Mouse (Mus musculus) intestine, embryonic 15.5 days (tissue): ENCODE data around the gene Nrf1. TPM values are rescaled to one million over a fixed set of nuclear protein-coding genes. Genes with fewer than 3 reads are reported as not detected.
A peak's percentile ranks its signal among the peaks of the same experiment; 100 is the strongest.

Experiments
- ATAC-seq: fragments of 200-750 bp; cut with Nextera tagmentation; 2 replicates; pipeline ENCODE4 v1.8.0; 2017; ENCODE audit warnings: moderate TSS enrichment, moderate library complexity
- H3K27ac ChIP-seq: fragments of 300-500 bp; sonication (generic); 2 replicates; pipeline ENCODE4 v1.5.1; 2015; ENCODE audit warnings: mild to moderate bottlenecking, inconsistent platforms
- H3K27me3 ChIP-seq: fragments of 300-500 bp; sonication (generic); replicated peaks from 2 replicates; pipeline ENCODE4 v1.6.1; 2015; ENCODE audit warnings: inconsistent platforms
- H3K36me3 ChIP-seq: fragments of 300-500 bp; sonication (generic); 2 replicates; pipeline ENCODE4 v1.6.1; 2015; ENCODE audit warnings: inconsistent platforms
- H3K4me1 ChIP-seq: fragments of 300-500 bp; sonication (generic); replicated peaks from 2 replicates; pipeline ENCODE4 v1.6.1; 2015; ENCODE audit warnings: inconsistent platforms
- H3K4me2 ChIP-seq: fragments of 300-500 bp; sonication (generic); replicated peaks from 2 replicates; pipeline ENCODE4 v1.6.1; 2015; ENCODE audit warnings: mild to moderate bottlenecking, inconsistent platforms
- H3K4me3 ChIP-seq: fragments of 300-500 bp; sonication (generic); replicated peaks from 2 replicates; pipeline ENCODE4 v1.5.1; 2015; ENCODE audit warnings: inconsistent platforms
- H3K9ac ChIP-seq: fragments of 300-500 bp; sonication (generic); 2 replicates; pipeline ENCODE4 v1.6.1; 2015; ENCODE audit warnings: inconsistent platforms
- H3K9me3 ChIP-seq: fragments of 300-500 bp; sonication (generic); 2 replicates; pipeline ENCODE4 v1.6.1; 2016; ENCODE audit warnings: inconsistent platforms
- WGBS: fragments of 180-500 bp; shearing (Covaris S2); methylation state at CpG from one replicate; pipeline ENCODE4 v1.1.7; 2015; 5-methylcytosine and 5-hydroxymethylcytosine counted together
- polyA plus RNA-seq: library from polyadenylated mRNA; unstranded; fragments of >200 nt; fragmentation: Nextera tagmentation; extraction: Ambion mirVana; gene quantifications from 2 replicates; pipeline ENCODE4 v1.2.1, GENCODE M21; 2015

Gene Nrf1
- polyA plus RNA-seq, 1 experiment from 2014 or later, result 40.9 TPM

GRCm38 (mm10) chr6:30153733-30154415 lies 106.1 kb downstream of the Nrf1 start:
- H3K4me1 ChIP-seq, result no peaks in the 10 kb centered on the region
- H3K27me3 ChIP-seq, result no peaks in the 10 kb centered on the region
- no peak overlapping the region for H3K4me2 ChIP-seq
- no peak overlapping the region for H3K4me3 ChIP-seq
- H3K36me3 ChIP-seq, result no peaks in the 10 kb centered on the region
- H3K27ac ChIP-seq, result no peak overlapping the region
- no peak for ATAC-seq
- no peak overlapping the region for H3K9ac ChIP-seq
- H3K9me3 ChIP-seq, result no peaks in the 10 kb centered on the region
- WGBS, result 91% methylated on average over 15 of the region's 15 CpGs

DNA sequence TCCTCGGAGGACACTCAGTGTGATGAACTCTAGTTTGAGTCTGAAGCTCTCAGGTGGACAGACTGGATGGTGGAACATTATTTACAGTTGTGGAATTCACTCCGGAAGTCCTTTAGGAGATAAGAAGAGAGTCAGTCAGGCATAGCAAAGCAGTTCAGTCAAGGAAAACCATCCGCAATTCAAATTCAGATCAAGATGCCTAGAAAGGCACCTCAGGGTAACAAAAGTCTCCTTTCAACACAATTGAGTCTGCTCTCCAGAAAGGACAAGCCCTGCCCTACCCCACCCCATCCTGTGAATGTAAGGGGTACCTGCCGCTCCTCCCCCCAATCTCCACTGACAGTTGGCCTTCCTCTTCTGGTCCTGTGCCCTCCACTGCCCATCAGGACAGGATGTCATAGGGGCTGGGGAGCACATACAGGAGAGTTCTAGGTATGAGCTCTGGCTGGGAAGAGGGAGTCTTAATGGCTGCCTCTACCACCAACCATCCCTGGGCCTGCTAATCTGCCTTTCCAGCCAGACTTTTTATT lies 111.8 kb downstream of the Nrf1 start:
- H3K9ac ChIP-seq, result no peak overlapping the region
- 75% methylated on average over 4 of the region's 4 CpGs for WGBS
- H3K4me2 ChIP-seq, result no peak overlapping the region
- H3K36me3 ChIP-seq, result no peaks in the 10 kb centered on the region
- no peaks in the 10 kb centered on the region for H3K27me3 ChIP-seq
- H3K27ac ChIP-seq, result no peak overlapping the region
- H3K9me3 ChIP-seq, result no peaks in the 10 kb centered on the region
- no peak for ATAC-seq
- no peak overlapping the region for H3K4me3 ChIP-seq
- 0 out of 2 replicates have a peak, but pooled peaks cover 3% of the 10 kb centered on the region for H3K4me1 ChIP-seq

DNA sequence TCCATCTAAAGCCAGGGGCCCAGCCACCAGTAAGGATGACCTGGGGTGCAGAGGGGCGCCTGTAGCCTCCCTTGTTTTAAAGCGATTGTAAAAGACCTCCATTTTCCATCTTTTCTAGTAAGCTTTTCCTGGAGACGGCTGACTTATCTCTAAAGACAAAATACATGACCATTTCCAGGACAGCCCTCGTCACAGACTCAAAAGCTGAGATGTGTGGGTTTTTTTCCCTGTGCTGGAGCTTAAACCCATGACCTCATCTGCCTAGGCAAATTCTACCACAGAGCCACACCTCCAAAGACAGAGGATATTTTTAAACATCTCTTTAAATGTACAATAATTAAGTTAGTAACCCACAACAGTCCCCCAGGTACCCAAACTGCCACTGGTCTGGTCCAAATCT lies 112.6 kb downstream of the Nrf1 start:
- 73% methylated on average over 4 of the region's 4 CpGs for WGBS

GRCm38 (mm10) chr6:30161618-30162017 lies 113.8 kb downstream of the Nrf1 start:
- Histone ChIP-seq H3K36me3 (no peaks in the 10 kb centered on the region), H3K9ac (no peak overlapping the region), H3K4me3 (no peak overlapping the region), H3K27me3 (no peaks in the 10 kb centered on the region), H3K4me2 (no peak overlapping the region), H3K27ac (no peak overlapping the region), H3K9me3 (no peaks in the 10 kb centered on the region), H3K4me1 (0 out of 2 replicates have a peak, but pooled peaks cover 3% of the 10 kb centered on the region)
- 72% methylated on average over 2 of the region's 2 CpGs for WGBS
- ATAC-seq, result no peak

More for the DNA sequence above, 112.6 kb downstream of the Nrf1 start:
- H3K27ac ChIP-seq, result no peak overlapping the region
- no peak overlapping the region for H3K4me2 ChIP-seq
- no peaks in the 10 kb centered on the region for H3K9me3 ChIP-seq
- no peaks in the 10 kb centered on the region for H3K27me3 ChIP-seq
- no peak for ATAC-seq
- 0 out of 2 replicates have a peak, but pooled peaks cover 3% of the 10 kb centered on the region for H3K4me1 ChIP-seq
- no peak overlapping the region for H3K9ac ChIP-seq
- H3K4me3 ChIP-seq, result no peak overlapping the region
- H3K36me3 ChIP-seq, result no peaks in the 10 kb centered on the region

GRCm38 (mm10) chr6:30162091-30162490 lies 114.3 kb downstream of the Nrf1 start:
- WGBS, result 41% methylated on average over 7 of the region's 7 CpGs
- ATAC-seq, result no peak

DNA sequence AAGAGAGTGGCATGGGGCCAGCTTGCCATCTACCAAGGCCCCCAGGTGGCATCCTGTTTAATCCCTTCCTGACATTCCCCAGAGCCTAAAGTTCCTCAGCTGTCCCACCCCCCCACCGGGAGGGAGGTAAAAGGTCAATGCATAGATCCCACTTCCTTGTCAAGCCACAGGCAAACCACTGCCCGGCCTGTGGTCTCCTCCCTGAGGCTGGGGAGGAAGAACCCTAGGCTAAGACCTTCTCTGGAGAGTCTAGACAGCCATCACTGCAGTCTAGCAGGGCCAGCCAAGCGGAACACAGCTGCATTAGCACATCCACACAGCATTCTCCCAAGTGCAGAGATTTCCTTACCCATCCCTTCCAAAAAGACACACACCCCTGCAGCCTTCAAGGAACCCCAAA lies 118.6 kb downstream of the Nrf1 start:
- WGBS, result 49% methylated on average over 3 of the region's 3 CpGs
- Histone ChIP-seq H3K36me3 (no peaks in the 10 kb centered on the region; the same call in 1 of the 2 replicates), H3K4me2 (no peak overlapping the region), H3K9me3 (no peaks in the 10 kb centered on the region), H3K4me1 (peaks cover 8% of the 10 kb centered on the region; the same call in 1 of the 2 replicates), H3K27me3 (peaks cover 15% of the 10 kb centered on the region), H3K27ac (no peak overlapping the region), H3K4me3 (no peak overlapping the region), H3K9ac (no peak overlapping the region)
- ATAC-seq, result no peak

More at GRCm38 (mm10) chr6:30162091-30162490, 114.3 kb downstream of the Nrf1 start:
- Histone ChIP-seq H3K9ac (no peak overlapping the region), H3K4me3 (no peak overlapping the region), H3K27me3 (no peaks in the 10 kb centered on the region), H3K4me1 (0 out of 2 replicates have a peak, but pooled peaks cover 3% of the 10 kb centered on the region), H3K9me3 (no peaks in the 10 kb centered on the region), H3K4me2 (no peak overlapping the region), H3K27ac (no peak overlapping the region), H3K36me3 (no peaks in the 10 kb centered on the region)

- ATAC-seq, result no peak
- Histone ChIP-seq H3K4me2 (no peak overlapping the region), H3K27me3 (peaks cover 23% of the 10 kb centered on the region), H3K27ac (no peak overlapping the region), H3K4me1 (peaks cover 12% of the 10 kb centered on the region; the same call in 1 of the 2 replicates), H3K36me3 (no peaks in the 10 kb centered on the region; the same call in 1 of the 2 replicates), H3K9ac (no peak overlapping the region), H3K9me3 (no peaks in the 10 kb centered on the region), H3K4me3 (no peak overlapping the region)
- WGBS, result 37% methylated on average over 11 of the region's 11 CpGs
Measured at GRCm38 (mm10) chr6:30167192-30167591, 119.4 kb downstream of the Nrf1 start.

GRCm38 (mm10) chr6:30168275-30168674 lies 120.5 kb downstream of the Nrf1 start:
- H3K4me3 ChIP-seq, result no peak overlapping the region
- WGBS, result 89% methylated on average over 3 of the region's 3 CpGs
- no peaks in the 10 kb centered on the region for H3K9me3 ChIP-seq
- H3K27me3 ChIP-seq, result peaks cover 33% of the 10 kb centered on the region
- H3K9ac ChIP-seq, result no peak overlapping the region
- H3K36me3 ChIP-seq, result no peaks in the 10 kb centered on the region; the same call in 1 of the 2 replicates
- H3K27ac ChIP-seq, result no peak overlapping the region
- ATAC-seq, result no peak
- H3K4me1 ChIP-seq, result peaks cover 19% of the 10 kb centered on the region
- no peak overlapping the region for H3K4me2 ChIP-seq

DNA sequence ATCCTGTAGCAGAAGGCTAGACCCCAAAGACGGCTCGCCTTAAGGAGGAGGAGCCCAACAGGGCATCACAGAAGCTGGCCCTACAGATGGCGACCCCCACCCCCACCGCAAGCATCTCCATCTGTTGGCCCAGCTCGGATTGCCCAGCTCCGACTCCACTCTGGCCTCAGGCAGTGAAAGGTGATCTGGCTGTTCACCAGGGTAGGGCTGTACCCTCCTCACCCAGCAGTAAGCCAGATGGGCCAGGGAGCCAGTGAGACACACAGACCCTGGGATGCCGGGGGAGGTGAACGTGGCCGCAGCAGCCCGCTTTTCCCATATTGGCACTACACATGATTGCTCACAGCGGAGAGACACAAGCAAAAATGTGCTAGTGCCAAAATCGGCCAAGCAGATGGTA lies 121.4 kb downstream of the Nrf1 start:
- no peaks in the 10 kb centered on the region for H3K9me3 ChIP-seq
- ATAC-seq, result no peak
- peaks cover 28% of the 10 kb centered on the region for H3K4me1 ChIP-seq
- peaks cover 42% of the 10 kb centered on the region for H3K27me3 ChIP-seq
- no peak overlapping the region for H3K4me2 ChIP-seq
- no peak overlapping the region for H3K9ac ChIP-seq
- no peak overlapping the region for H3K27ac ChIP-seq
- WGBS, result 79% methylated on average over 12 of the region's 12 CpGs
- H3K36me3 ChIP-seq, result no peaks in the 10 kb centered on the region; the same call in 1 of the 2 replicates
- H3K4me3 ChIP-seq, result no peak overlapping the region

DNA sequence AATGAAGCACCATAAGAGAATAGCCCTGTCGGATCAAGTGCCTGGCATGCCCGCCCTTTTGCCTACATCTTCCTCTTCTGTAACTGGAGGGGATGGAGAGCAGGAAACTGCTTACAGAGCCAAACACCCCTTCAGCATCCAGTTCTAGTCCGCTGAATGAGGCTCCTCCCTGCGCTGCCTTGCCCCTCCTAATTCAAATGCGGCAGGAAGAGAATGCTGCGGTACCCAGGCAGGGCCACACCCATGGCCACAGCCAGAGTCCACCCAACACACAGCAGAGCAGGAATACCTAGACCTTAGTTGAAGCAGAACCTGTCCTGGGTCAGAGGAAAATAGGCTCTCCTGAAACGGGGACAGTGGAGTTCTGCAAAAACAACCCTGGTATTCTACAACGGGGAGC lies 123.4 kb downstream of the Nrf1 start:
- no peak overlapping the region for H3K4me3 ChIP-seq
- H3K36me3 ChIP-seq, result no peaks in the 10 kb centered on the region; the same call in 1 of the 2 replicates
- H3K27ac ChIP-seq, result no peak overlapping the region
- WGBS, result 33% methylated on average over 8 of the region's 8 CpGs
- no peak overlapping the region for H3K4me2 ChIP-seq
- no peak overlapping the region for H3K9ac ChIP-seq
- H3K4me1 ChIP-seq, result peaks cover 47% of the 10 kb centered on the region
- H3K9me3 ChIP-seq, result no peaks in the 10 kb centered on the region
- ATAC-seq, result no peak
- peaks cover 62% of the 10 kb centered on the region for H3K27me3 ChIP-seq

DNA sequence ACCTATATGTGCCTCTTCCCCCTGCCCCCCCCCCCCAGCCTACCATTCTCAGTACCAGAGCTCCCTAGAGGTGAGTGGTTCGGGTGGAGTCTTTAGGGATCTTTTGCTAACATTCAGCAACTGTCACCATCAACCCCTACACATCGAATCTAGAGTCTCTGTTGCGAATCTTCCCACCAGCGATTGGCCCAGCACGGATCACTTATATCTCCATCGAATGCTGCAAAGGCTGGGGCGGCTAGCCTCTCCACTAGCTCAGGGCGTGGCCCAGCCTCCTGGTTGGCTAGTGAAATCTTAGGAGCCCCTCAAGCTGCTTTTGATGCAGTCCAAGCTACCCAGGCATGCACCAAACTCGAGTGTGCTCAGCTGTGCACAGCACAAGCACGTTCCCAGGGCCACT lies 124.2 kb downstream of the Nrf1 start:
- no peaks in the 10 kb centered on the region; the same call in 1 of the 2 replicates for H3K36me3 ChIP-seq
- no peak overlapping the region for H3K4me2 ChIP-seq
- no peak overlapping the region for H3K9ac ChIP-seq
- H3K27ac ChIP-seq, result no peak overlapping the region
- H3K27me3 ChIP-seq, result peaks cover 69% of the 10 kb centered on the region
- H3K9me3 ChIP-seq, result no peaks in the 10 kb centered on the region
- WGBS, result 27% methylated on average over 10 of the region's 10 CpGs
- peaks cover 47% of the 10 kb centered on the region for H3K4me1 ChIP-seq
- no peak for ATAC-seq
- no peak overlapping the region for H3K4me3 ChIP-seq

- peaks cover 73% of the 10 kb centered on the region for H3K27me3 ChIP-seq
- ATAC-seq, result no peak
- H3K4me3 ChIP-seq, result peak overlapping the region; percentile 47
- no peaks in the 10 kb centered on the region for H3K9me3 ChIP-seq
- no peak overlapping the region for H3K9ac ChIP-seq
- H3K4me2 ChIP-seq, result peak overlapping the region; percentile 72
- H3K4me1 ChIP-seq, result peaks cover 47% of the 10 kb centered on the region
- H3K36me3 ChIP-seq, result no peaks in the 10 kb centered on the region; the same call in 1 of the 2 replicates
- WGBS, result 17% methylated on average over 8 of the region's 8 CpGs
- no peak overlapping the region for H3K27ac ChIP-seq
Measured at GRCm38 (mm10) chr6:30172441-30172819, 124.6 kb downstream of the Nrf1 start.
